Mouse (Mus musculus) lung, adult 2 months (tissue): ENCODE data around the gene Vwa3b.

Experiments
- CTCF ChIP-seq: fragments of 200-500 bp; IDR thresholded peaks from 2 replicates; pipeline ENCODE4 v1.5.1; 2011; ENCODE audit warnings: mild to moderate bottlenecking, low read length, control low read depth; ENCODE audit not compliant: insufficient read depth
- POLR2A ChIP-seq: fragments of 200-500 bp; IDR thresholded peaks from 2 replicates; pipeline ENCODE4 v1.6.1; 2011; ENCODE audit warnings: low read depth, mild to moderate bottlenecking, control low read depth, low read length, borderline replicate concordance; ENCODE audit errors: extremely low read depth

- TF ChIP-seq CTCF, result no peak
- TF ChIP-seq POLR2A, result no peak
These were observed 51.7 kb downstream of the Vwa3b start for GRCm38 (mm10) chr1:37077955-37078549.
